Mouse (Mus musculus): Measurements from ENCODE around the gene Epha2. TPM values are rescaled to one million over a fixed set of nuclear protein-coding genes. Genes with fewer than 3 reads are reported as not detected.

Gene Epha2
- total RNA-seq (2015) (0.46 and 0.49 TPM in 2 replicates), total RNA-seq (2017) (0.14 and 0.50 TPM in 2 replicates)

GRCm38 (mm10) chr4:141301116-141301553 is at the start of gene Epha2:
Gene Epha2, plus strand, starts transcription at chr4:141301240.
- peak; percentile 17; the same call in 1 of the 2 replicates for ATAC-seq (replicated peaks; ENCODE audit: poor library complexity)

- ATAC-seq (replicated peaks; ENCODE audit: poor library complexity): no peak
These were observed 48.4 kb upstream of the Epha2 start for GRCm38 (mm10) chr4:141252641-141253040.

DNA sequence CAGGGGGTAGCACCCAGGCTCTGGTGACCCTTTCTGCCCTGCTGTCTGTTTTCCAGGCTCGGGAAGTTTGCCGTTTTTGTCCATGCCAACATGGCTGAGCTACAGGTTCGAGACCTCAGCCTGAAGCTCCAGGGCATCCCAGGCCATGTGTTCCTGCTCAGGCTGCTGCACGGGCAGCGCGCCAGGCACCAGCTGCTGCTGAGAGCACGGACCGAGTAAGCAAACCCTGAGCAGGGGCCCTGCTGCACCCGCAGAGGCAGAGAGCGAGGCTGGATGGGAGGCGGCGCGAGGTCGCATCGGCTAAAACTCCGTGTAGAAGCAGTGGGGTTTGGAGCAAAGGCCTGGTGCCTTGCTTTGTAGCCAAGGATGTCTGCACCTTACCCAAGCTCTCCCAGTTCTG is 46.8 kb upstream of the Epha2 start:
- no peak for ATAC-seq (replicated peaks; ENCODE audit: poor library complexity)

DNA sequence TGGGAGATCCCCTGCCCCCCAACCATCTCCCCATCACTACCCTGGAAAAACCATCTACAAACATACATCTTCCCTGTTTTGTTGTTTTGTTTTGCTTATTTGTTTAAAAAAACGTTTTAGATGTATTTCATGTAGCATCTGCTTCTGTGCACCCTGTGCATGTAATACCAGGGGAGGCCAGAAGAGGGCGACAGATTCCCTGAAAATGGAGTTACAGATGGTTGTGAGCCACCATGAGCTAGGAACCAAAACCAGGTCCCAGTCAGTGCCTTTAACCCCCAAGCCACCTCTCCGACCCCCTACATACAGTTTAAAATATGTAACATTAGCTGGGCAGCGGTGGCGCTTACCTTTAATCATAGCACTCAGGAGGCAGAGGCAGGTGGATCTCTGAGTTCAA is 43.6 kb upstream of the Epha2 start:
- ATAC-seq (replicated peaks; ENCODE audit: poor library complexity): peak; percentile 60

DNA sequence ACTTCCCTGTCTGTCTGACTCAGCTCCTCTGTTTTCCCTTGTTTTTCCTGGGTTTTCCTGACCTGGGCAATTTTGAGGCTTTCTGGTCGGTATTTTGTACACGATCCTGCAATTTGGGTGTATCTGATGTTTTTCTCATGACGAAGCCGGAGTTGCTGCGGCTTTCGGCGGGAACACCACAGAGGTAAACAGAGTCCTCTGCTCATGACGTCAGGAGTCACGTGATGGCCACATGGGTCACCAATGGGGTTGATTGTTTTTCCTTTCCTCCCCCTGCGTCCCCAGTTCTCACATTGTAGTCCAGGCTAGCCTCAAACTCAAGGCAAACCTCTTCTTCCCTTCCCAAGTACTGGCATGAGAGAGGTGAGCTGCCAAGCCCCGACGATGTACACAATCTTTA is 41.6 kb upstream of the Epha2 start:
- ATAC-seq (replicated peaks; ENCODE audit: poor library complexity): no peak

DNA sequence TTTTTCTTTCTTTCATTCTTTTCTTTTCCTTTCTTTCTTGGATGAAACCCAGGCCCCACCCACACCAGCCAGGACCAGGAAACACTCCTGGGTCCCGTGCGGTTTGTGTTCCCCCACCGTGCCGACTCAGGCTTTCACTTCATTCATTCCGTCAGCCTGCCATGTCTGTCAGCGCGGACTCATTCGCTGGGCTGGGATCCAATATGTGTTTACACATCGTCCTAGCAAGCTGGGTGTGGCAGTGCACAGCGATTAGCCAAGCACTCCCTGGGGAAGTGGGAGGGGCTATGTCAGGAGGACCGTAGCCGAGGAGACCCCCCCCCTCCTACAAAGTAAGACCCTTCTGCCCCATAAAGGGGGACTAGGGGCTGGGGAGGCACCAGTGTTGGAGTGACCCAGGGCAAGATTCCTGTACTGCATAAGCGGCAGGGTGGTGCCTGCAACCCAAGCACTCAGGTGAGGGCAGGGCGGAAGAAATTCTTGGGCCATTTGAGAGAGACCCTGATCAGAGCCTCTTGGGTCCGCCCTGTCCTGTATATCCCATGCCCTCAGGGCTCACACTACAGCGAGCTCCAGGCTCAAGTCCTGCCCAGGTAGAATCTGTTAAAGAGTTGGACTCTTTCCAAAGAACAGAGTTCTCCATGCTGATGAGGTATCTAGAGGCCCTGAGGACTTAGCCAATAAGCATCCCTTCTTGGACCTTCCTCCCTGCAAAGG is 40.9 kb upstream of the Epha2 start:
- no peak for ATAC-seq (replicated peaks; ENCODE audit: poor library complexity)

- no peak for ATAC-seq (replicated peaks; ENCODE audit: poor library complexity)
These were observed 38.0 kb upstream of the Epha2 start for GRCm38 (mm10) chr4:141262906-141263637.

DNA sequence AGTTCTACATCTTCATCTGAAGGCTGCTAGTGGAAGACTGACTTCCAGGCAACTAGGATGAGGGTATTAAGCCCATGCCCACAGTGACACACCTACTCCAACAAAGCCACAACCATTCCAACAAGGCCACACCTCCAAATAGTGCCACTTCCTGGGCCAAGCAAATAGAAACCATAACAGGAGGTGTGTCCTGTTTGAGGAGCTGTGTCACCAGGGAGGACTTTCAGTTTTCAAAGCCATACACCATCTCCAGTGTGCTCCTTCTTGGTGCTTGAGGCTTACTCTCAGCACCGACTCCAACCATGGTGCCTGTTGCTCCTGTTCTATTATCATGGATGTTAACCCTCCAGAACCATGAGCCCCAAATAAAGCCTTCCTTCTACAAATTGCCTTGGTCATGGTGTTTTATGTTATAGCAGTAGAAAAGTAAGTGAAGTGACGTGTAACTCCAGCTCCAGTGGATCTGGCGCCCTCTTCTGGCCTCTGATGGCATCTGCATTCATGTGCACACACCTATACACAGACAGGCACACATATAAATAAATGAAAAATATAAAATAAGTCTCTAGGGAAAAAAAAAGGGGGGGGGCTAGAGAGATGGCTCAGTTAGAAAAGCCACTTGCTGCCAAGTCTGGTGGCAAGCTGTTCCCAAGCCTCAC is 34.9 kb upstream of the Epha2 start:
- ATAC-seq (replicated peaks; ENCODE audit: poor library complexity): no peak

GRCm38 (mm10) chr4:141267250-141267649 is 33.8 kb upstream of the Epha2 start:
- ATAC-seq (replicated peaks; ENCODE audit: poor library complexity): no peak

DNA sequence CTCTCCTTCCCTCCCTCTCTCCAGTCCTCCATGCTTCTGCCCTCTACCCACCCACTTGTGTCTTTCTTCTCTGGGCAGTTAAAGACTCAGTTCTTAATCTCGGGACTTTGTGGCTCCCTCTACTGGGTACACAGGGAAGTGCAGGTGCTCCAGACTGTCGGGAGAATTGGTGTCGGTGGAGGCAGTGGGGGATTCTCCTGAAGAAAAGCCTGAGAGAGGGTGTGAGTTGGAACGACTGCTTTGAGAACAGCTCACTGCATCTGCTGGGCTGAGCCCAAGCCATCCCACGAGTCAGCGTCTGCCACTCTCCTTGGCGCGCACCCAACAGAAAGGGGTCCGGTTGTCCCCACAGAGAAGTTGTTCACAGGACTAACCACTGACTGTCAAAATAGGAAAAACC is 33.2 kb upstream of the Epha2 start:
- ATAC-seq (replicated peaks; ENCODE audit: poor library complexity): peak; percentile 53

GRCm38 (mm10) chr4:141268350-141268749 is 32.7 kb upstream of the Epha2 start:
- ATAC-seq (replicated peaks; ENCODE audit: poor library complexity): no peak

GRCm38 (mm10) chr4:141269080-141269479 is 32.0 kb upstream of the Epha2 start:
- peak; percentile 44 for ATAC-seq (replicated peaks; ENCODE audit: poor library complexity)

DNA sequence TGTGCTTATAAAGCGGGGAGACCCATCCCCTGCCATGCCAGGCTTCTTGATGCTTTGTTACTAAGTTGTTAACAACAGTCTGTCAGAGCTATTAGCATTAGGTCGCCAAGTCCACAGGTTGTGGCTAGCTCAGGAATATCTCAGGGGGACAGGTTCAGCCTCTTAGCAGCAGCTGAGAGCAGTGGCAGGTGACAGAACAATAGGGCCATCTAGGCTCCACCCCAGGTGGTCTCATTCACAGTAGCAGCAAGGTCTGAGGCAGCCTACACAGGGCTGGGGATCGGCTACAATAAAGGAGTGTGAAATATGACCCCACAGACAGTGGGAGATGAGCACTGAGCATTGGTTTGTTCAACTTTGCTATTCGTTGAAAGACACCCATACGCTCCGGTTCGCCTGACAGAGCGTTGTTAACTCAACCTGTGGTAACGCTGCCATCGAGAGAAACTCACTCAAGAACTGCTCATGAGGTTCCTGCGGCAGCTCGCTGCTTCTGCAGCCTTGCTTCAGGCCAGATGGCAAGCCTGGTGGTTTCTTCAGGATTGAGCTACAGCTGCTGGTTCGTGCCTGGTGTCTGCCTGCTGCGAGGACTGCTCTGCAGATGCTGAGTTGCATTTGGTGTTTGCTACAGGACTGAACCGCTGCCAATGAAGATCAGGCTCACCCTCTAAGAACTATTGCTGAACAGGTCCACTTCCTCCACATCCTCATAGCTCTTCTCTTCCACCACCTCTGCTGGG is 30.7 kb upstream of the Epha2 start:
- ATAC-seq (replicated peaks; ENCODE audit: poor library complexity): no peak

DNA sequence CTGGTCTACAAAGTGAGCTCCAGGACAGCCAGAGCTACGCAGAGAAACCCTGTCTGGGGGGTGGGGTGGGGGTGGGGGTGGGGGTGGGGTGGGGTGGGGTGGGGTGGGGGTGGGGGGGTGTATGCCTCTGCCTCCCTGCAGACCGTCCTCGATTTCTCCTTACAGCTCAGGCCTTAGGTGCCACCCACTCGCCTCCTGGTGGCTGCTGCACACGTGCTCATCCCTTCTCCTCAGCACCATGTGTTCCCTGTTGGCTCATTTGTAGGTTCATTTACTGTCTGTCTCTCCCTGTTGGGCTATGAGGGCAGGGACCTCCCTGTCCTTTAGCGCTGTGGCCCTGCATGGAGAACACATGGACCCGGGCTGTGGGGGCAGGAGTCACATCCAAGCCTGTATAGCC is 29.8 kb upstream of the Epha2 start:
- ATAC-seq (replicated peaks; ENCODE audit: poor library complexity): no peak

GRCm38 (mm10) chr4:141271721-141272120 is 29.3 kb upstream of the Epha2 start:
- ATAC-seq (replicated peaks; ENCODE audit: poor library complexity): peak; percentile 17; the same call in 1 of the 2 replicates

- peak; percentile 83 for ATAC-seq (replicated peaks; ENCODE audit: poor library complexity)
These were observed 28.2 kb upstream of the Epha2 start for GRCm38 (mm10) chr4:141272878-141273277.

- ATAC-seq (replicated peaks; ENCODE audit: poor library complexity): peak; percentile 80
These were observed 27.7 kb upstream of the Epha2 start for GRCm38 (mm10) chr4:141273296-141273695.

DNA sequence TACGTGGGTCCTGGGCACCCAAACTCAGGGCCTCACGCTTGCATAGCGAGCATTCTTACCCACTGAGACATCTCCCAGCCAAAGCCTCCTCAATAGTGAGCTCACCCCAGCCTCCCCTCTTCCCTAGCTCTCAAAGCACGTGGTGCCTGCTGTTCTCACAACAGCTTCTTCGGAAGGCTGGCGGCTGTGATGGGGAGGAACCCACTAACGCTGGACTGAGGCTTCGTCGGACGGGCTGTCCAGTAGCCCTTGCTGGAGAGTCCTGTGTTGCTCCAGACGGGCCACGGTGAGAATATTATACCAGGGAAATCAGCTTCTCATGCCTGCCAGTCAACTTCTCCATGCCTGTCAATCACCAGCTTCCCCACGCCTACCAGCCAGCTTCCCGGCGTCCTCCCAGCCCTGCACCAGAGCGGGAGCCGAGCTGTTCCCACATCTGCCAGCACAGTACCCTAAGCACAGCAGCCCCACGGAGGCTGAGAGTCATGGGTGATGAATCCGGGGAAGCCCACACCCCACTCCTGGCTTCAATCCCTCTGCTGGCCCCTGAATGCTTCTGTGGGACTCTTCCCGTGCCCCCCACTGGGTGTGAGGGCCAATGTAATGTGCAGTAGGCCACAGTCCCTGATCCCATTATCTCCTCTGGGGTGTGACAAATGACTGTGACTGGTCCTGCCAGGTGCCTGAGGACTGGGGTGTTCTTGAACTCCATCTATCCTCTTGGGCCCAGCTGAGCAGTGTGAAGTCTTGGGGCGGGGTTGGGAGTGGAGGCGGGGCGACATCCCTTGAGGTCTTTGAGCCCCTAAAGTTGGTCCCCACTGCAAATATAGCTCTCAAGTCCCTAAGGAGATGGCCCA is 26.3 kb upstream of the Epha2 start:
- ATAC-seq (replicated peaks; ENCODE audit: poor library complexity): no peak

GRCm38 (mm10) chr4:141277157-141277556 is 23.9 kb upstream of the Epha2 start:
- ATAC-seq (replicated peaks; ENCODE audit: poor library complexity): no peak

- no peak for ATAC-seq (replicated peaks; ENCODE audit: poor library complexity)
These were observed 22.9 kb upstream of the Epha2 start for GRCm38 (mm10) chr4:141278154-141278553.

Measured in megakaryocyte progenitor cell, adult 5-6 weeks (primary cell).